Mouse (Mus musculus): ENCODE measurements around the gene Ackr2. TPM values are rescaled to one million over a fixed set of nuclear protein-coding genes. Genes with fewer than 3 reads are reported as not detected.

Ackr2 gene
- polyA plus RNA-seq, 1 experiment from 2014 or later: 1.2 TPM

DNA sequence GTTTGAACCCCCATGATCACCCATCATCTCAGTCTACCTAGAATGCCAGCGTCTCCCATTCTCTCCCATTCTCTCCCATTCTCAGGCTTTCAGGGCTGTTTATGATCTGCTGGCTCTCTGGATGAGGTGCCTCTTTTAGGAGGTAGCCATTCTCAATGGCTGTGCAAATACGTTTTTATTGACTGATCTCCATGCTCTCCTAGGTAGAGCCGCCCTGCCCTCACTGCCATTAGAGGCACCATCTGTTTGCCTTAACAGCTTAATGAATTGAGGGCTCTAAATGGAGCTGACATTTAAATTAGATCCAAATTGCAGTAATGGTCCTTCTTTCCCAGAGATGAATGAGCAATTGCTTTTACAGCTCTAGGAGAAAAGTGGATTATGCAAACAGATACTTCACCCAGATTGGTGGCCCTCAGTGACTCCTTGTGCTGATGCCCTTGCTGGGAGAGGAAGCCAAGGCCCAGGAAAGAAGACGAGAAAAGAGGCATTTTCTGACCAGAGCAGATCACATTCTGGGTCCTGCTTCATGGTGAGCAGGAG lies 28.1 kb upstream of the Ackr2 start:
- no peak overlapping the region for H3K4me3 ChIP-seq
- peaks cover 14% of the 10 kb centered on the region for H3K27me3 ChIP-seq
- H3K9ac ChIP-seq: no peak overlapping the region
- no peaks in the 10 kb centered on the region for H3K36me3 ChIP-seq
- WGBS: 5% methylated on average over 4 of the region's 4 CpGs
- peak; percentile 68; the same call in 1 of the 2 replicates for ATAC-seq (ENCODE audit: low read depth)
- H3K4me1 ChIP-seq (replicated peaks): peaks cover 23% of the 10 kb centered on the region
- peak overlapping the region; percentile 56 for H3K27ac ChIP-seq (replicated peaks)
- H3K4me2 ChIP-seq: no peak overlapping the region
- no peaks in the 10 kb centered on the region for H3K9me3 ChIP-seq

GRCm38 (mm10) chr9:121872062-121872683 lies 26.0 kb upstream of the Ackr2 start:
- Histone ChIP-seq H3K9ac (no peak overlapping the region), H3K4me1 (replicated peaks) (peaks cover 19% of the 10 kb centered on the region), H3K36me3 (no peaks in the 10 kb centered on the region), H3K4me3 (no peak overlapping the region), H3K9me3 (no peaks in the 10 kb centered on the region), H3K27me3 (peaks cover 30% of the 10 kb centered on the region), H3K4me2 (no peak overlapping the region), H3K27ac (replicated peaks) (no peak overlapping the region)
- WGBS: 80% methylated on average over 2 of the region's 2 CpGs
- no peak for ATAC-seq (ENCODE audit: low read depth)

GRCm38 (mm10) chr9:121873578-121873977 lies 24.6 kb upstream of the Ackr2 start:
- no peak for ATAC-seq (ENCODE audit: low read depth)
- Histone ChIP-seq H3K9me3 (no peaks in the 10 kb centered on the region), H3K4me2 (no peak overlapping the region), H3K27ac (replicated peaks) (no peak overlapping the region), H3K4me3 (no peak overlapping the region), H3K36me3 (no peaks in the 10 kb centered on the region), H3K4me1 (replicated peaks) (peaks cover 19% of the 10 kb centered on the region), H3K27me3 (peaks cover 26% of the 10 kb centered on the region), H3K9ac (no peak overlapping the region)

DNA sequence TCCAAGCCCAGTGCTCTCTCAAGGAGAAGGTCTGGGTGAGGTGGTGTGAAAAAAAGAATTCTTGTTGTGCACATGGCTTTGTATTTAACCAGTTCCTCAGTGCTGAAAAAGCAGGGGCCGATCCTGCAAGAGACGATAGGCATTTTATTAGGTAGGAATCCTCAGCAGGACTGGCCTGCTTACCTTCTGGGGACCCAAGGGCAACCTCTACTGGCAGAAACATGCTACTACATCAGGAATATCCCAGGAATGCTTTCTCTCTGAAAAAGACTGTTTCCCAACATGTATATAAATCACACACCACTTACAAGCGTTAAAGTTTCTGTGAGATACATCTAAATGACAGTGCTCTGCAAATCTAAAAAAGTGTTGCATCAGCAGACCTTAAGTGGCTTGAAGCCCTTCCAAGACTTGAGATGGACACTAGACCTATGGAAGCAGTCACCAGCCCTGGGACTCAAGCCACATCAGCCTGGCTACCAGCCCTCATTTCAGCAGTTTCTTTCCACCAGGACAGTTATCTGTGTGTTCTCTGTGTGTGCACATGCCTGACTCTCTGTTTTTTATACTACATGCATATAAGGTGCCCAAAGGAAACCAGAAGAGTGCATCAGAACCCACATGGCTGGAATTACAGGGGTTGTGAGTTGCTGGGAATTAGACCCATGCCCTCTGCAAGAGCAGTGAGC lies 21.0 kb upstream of the Ackr2 start:
- peaks cover 22% of the 10 kb centered on the region for H3K27me3 ChIP-seq
- no peak overlapping the region for H3K4me3 ChIP-seq
- 13% methylated on average over 3 of the region's 3 CpGs for WGBS
- H3K27ac ChIP-seq (replicated peaks): no peak overlapping the region
- no peaks in the 10 kb centered on the region for H3K9me3 ChIP-seq
- peaks cover 3% of the 10 kb centered on the region; the same call in 1 of the 2 replicates for H3K4me1 ChIP-seq (replicated peaks)
- no peak for ATAC-seq (ENCODE audit: low read depth)
- H3K4me2 ChIP-seq: no peak overlapping the region
- H3K36me3 ChIP-seq: no peaks in the 10 kb centered on the region
- H3K9ac ChIP-seq: no peak overlapping the region

DNA sequence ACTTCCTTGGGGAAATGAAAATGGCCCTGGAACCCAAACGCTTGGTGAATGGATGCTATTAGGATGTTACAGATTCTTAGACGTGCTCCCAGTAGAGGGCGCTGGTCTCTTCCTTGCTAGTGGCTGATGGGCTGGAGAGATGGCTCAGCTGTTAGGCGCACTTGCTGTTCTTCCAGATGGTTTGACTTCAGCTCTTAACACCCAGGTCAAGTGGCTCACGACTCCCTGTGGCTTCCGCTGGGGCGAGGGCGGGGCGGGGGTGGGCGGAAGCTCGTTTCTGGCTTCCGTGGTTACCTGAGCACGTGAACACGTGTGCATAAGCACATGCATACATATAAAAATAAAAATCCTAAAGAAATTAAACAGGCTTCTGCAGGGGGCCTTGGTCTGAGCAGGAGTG lies 17.3 kb upstream of the Ackr2 start:
- ATAC-seq (ENCODE audit: low read depth): no peak
- Histone ChIP-seq H3K9ac (no peak overlapping the region), H3K36me3 (no peaks in the 10 kb centered on the region), H3K4me1 (replicated peaks) (peaks cover 3% of the 10 kb centered on the region; the same call in 1 of the 2 replicates), H3K4me2 (peak overlapping the region; percentile 30), H3K27ac (replicated peaks) (no peak overlapping the region), H3K9me3 (no peaks in the 10 kb centered on the region), H3K27me3 (peaks cover 10% of the 10 kb centered on the region), H3K4me3 (no peak overlapping the region)
- WGBS: 23% methylated on average over 14 of the region's 14 CpGs

DNA sequence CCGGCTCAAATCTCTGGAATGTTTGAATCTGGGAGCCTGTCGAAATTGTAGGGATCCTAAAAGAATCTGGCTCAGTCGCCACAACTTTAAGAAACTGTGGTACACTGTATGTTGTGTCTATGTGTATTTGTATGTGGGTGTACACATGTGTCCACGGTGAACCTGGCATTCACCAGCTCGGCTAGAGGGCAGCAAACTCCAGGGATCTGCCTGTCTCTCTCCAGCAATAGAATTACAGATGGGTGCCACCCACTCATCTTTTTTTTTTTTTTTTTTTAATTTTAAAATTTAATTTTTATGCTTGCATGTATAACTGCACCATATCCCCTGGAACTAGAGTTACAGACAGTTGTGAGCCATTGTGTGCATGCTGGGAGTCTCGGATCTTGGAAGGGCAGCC lies 16.9 kb upstream of the Ackr2 start:
- 82% methylated on average over 6 of the region's 6 CpGs for WGBS
- Histone ChIP-seq H3K9me3 (no peaks in the 10 kb centered on the region), H3K27ac (replicated peaks) (no peak overlapping the region), H3K4me1 (replicated peaks) (peaks cover 3% of the 10 kb centered on the region; the same call in 1 of the 2 replicates), H3K27me3 (peaks cover 7% of the 10 kb centered on the region), H3K4me2 (no peak overlapping the region), H3K9ac (no peak overlapping the region), H3K4me3 (no peak overlapping the region), H3K36me3 (no peaks in the 10 kb centered on the region)
- ATAC-seq (ENCODE audit: low read depth): no peak

DNA sequence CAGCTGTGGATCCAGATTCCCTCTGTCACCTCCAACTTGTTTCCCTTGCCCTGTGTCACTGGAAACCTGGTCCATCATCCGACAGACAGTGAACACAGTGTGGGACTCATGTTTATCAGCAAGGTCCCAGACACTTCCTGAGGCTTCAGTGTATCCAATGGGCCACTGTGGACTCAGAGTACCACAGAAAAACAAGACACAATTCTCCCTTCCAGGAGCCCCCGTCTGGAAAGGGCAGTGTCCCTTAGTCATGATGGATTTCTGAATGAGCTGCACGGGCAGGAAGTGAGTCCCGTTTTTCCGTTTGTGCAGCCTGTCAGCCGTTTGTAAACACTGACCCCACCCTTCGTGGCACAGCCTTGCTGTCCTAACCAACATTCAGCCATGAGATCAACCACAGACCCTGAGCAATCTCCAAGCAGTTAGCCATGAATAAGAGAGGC lies 16.1 kb upstream of the Ackr2 start:
- no peak overlapping the region for H3K4me3 ChIP-seq
- WGBS: 79% methylated on average over 7 of the region's 7 CpGs
- no peaks in the 10 kb centered on the region for H3K36me3 ChIP-seq
- H3K4me2 ChIP-seq: no peak overlapping the region
- no peak overlapping the region for H3K27ac ChIP-seq (replicated peaks)
- H3K27me3 ChIP-seq: no peaks in the 10 kb centered on the region
- no peaks in the 10 kb centered on the region for H3K9me3 ChIP-seq
- H3K9ac ChIP-seq: no peak overlapping the region
- no peak for ATAC-seq (ENCODE audit: low read depth)
- no peaks in the 10 kb centered on the region; the same call in 1 of the 2 replicates for H3K4me1 ChIP-seq (replicated peaks)

GRCm38 (mm10) chr9:121889927-121890440 lies 8.2 kb upstream of the Ackr2 start:
- Histone ChIP-seq H3K4me1 (replicated peaks) (peaks cover 6% of the 10 kb centered on the region; the same call in 1 of the 2 replicates), H3K4me3 (no peak overlapping the region), H3K27ac (replicated peaks) (no peak overlapping the region), H3K9ac (0 out of 2 replicates have a peak overlapping the region, but pooled peaks have one; percentile 34), H3K36me3 (no peaks in the 10 kb centered on the region), H3K9me3 (no peaks in the 10 kb centered on the region), H3K4me2 (no peak overlapping the region), H3K27me3 (no peaks in the 10 kb centered on the region)
- ATAC-seq (ENCODE audit: low read depth): no peak
- WGBS: 82% methylated on average over 4 of the region's 4 CpGs

- Histone ChIP-seq H3K4me2 (peak overlapping the region; percentile 18; the same call in 1 of the 2 replicates), H3K27ac (replicated peaks) (no peak overlapping the region), H3K9ac (peak overlapping the region; percentile 34; the same call in 1 of the 2 replicates), H3K4me3 (no peak overlapping the region), H3K27me3 (no peaks in the 10 kb centered on the region), H3K36me3 (no peaks in the 10 kb centered on the region), H3K4me1 (replicated peaks) (peaks cover 6% of the 10 kb centered on the region; the same call in 1 of the 2 replicates), H3K9me3 (no peaks in the 10 kb centered on the region)
- WGBS: 45% methylated on average over 18 of the region's 18 CpGs
- ATAC-seq (ENCODE audit: low read depth): no peak
Measured at GRCm38 (mm10) chr9:121890441-121890941, 7.7 kb upstream of the Ackr2 start.

DNA sequence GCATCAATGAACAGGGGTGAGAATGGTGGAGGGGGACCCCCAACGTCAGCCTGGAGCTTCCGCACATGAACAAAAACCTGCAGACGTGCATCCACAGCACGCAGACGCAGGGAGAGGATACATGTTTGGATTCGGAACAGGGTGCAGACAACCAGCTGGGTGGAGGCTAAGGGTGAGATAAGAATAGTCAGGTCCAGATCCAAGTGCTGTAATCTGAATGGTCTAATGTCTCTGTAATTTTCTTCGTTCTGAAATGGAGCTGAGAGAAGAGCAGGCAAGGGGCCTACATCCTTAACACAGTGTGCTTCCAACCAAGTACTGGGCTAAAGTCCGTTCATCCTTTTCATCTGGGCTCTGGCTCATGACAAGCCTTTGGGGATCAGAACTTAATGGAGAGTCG lies 6.9 kb upstream of the Ackr2 start:
- no peaks in the 10 kb centered on the region for H3K27me3 ChIP-seq
- H3K9me3 ChIP-seq: no peaks in the 10 kb centered on the region
- no peak overlapping the region for H3K9ac ChIP-seq
- H3K4me1 ChIP-seq (replicated peaks): peaks cover 6% of the 10 kb centered on the region; the same call in 1 of the 2 replicates
- no peak overlapping the region for H3K27ac ChIP-seq (replicated peaks)
- WGBS: 90% methylated on average over 9 of the region's 9 CpGs
- H3K4me3 ChIP-seq: no peak overlapping the region
- no peak for ATAC-seq (ENCODE audit: low read depth)
- no peak overlapping the region for H3K4me2 ChIP-seq
- H3K36me3 ChIP-seq: no peaks in the 10 kb centered on the region

DNA sequence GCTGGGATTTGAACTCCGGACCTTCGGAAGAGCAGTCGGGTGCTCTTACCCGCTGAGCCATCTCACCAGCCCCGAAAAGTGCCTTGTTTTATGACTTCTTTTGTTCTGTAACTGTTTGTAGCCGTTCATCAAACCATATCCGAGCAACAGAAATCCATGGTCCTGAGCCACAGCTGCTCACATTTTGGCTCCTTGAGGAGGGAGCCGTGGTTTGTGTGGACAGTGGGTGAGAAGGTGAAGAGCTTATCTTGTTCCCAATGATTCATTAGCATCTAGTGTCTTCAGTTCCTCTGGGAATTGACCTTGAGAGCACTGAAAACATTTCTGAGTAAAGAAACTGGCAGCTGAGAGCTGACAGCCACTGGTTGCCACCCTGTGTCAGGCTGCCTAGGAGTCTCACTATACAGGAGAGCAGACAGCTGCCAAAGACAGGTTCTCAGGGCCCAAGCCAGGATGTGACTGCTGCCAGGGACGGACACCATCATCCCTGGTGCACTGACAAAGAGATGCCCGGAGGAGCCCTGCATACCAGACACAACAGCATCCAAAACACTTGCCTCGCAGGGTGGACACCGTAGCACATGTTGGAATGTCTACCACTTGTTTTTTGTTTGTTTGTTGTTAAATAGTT lies 6.0 kb upstream of the Ackr2 start:
- 81% methylated on average over 12 of the region's 12 CpGs for WGBS
- no peak overlapping the region for H3K9ac ChIP-seq
- H3K9me3 ChIP-seq: no peaks in the 10 kb centered on the region
- no peak for ATAC-seq (ENCODE audit: low read depth)
- no peaks in the 10 kb centered on the region for H3K36me3 ChIP-seq
- no peak overlapping the region for H3K27ac ChIP-seq (replicated peaks)
- H3K4me3 ChIP-seq: no peak overlapping the region
- H3K4me2 ChIP-seq: no peak overlapping the region
- no peaks in the 10 kb centered on the region for H3K27me3 ChIP-seq
- H3K4me1 ChIP-seq (replicated peaks): peaks cover 6% of the 10 kb centered on the region; the same call in 1 of the 2 replicates

DNA sequence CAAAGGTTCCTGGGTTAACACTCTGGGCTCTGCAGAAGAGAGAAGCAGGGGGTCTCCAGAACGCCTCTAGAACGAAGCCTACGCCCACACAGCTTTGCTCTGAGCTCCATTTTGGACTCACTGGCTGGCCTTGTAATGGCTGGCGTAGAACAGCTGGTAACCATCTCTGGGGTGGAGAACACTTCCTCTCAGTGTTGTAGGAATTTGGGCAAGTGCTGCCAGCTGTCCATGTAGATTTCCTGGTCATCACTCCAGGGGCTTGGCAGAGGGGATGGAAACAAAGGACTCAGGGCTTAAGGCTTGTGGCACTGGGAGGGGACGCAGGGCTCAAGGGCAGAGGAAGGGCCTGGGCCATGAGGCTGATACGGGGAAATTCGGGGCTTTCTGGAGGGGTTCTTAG lies 3.7 kb upstream of the Ackr2 start:
- no peak overlapping the region for H3K4me3 ChIP-seq
- no peaks in the 10 kb centered on the region for H3K27me3 ChIP-seq
- no peak for ATAC-seq (ENCODE audit: low read depth)
- no peak overlapping the region for H3K9ac ChIP-seq
- H3K36me3 ChIP-seq: no peaks in the 10 kb centered on the region
- WGBS: 86% methylated on average over 7 of the region's 7 CpGs
- no peak overlapping the region for H3K27ac ChIP-seq (replicated peaks)
- H3K4me2 ChIP-seq: no peak overlapping the region
- no peaks in the 10 kb centered on the region for H3K9me3 ChIP-seq
- H3K4me1 ChIP-seq (replicated peaks): peaks cover 6% of the 10 kb centered on the region; the same call in 1 of the 2 replicates
